Mouse (Mus musculus) lung, adult 18-20 months (tissue): Measurements from ENCODE around the gene Ttc23.
A peak's percentile ranks its signal among the peaks of the same experiment; 100 is the strongest.

Experiments
- DNase-seq, 2 experiments: peaks; one replicate each; pipeline ENCODE4 v3.0.0; 2022; ENCODE audit warnings: mixed read lengths in 2 of 2

Gene Ttc23

DNA sequence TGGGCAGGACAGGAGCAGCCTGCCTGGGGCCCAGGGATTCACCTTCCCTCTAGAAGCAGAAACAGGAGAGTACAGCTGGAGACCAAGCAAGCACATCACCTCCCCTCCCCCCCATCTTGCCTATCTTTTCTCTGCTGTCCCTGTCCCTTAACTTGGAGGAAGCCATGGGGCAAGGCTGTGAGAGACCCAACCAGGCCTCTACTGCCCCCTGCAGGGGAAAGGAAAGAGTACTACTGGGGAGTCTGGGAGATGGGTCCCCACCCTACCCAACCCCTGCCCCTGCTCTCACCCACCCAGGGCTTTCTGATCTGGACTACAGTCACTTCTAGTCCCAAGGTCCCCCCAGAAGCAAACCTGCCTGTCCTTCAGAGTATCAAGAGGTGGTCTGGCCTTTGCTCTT, 53.6 kb downstream of the Ttc23 start:
- DNase-seq, result peak; percentile 55 to 79

DNA sequence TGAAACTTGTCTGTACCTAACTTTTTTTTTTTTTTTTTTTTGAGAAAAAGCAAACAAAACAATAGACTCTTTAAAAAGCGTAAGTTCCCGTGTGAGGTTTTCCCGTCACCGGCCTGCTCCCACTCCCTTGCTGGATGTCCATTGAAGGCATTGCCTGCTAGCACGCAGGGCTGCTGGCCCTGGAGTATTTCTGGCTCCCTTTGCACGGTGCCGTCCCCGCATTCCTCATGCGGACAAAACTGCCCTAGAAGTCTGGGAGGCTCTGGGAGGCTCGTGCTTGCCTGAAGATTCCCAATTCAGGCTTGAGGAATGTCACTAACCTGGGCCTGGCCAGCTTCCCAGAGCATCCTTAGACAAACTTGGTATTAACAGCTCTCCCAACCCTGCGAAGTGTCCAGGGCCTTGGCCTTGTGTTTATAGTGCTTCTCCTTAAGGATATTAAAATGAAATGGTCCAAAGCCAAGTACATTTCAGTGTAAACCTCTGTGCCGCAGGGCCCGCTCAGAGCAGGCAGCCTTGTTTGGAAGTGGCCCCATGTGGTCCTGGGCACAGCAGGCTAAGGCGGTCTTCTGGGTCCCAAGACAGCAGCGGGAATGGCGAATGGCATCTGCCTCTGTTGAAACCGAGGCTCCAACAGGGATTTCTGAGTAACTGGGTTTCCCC, 54.2 kb downstream of the Ttc23 start:
- DNase-seq, result no peak

DNA sequence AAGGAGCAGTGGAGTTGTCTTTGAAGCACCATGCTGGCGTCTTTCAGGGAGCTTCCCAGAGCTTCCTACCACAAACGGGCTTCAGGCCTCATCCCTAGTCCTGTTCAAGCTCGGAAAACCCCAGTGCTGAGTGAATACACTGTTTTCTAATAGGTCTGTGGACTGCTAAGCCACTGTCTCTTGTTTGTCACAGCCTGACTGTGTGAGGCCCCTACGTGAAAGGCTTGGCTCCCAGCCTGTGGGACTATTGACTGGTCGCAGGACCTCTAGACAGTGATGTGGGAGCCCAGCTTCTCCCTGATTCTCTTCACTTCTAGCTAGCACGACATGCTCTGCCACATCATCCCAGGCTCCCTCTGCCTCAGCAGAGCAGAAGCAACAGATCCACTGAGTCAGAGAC, 61.0 kb downstream of the Ttc23 start:
- no peak for DNase-seq

DNA sequence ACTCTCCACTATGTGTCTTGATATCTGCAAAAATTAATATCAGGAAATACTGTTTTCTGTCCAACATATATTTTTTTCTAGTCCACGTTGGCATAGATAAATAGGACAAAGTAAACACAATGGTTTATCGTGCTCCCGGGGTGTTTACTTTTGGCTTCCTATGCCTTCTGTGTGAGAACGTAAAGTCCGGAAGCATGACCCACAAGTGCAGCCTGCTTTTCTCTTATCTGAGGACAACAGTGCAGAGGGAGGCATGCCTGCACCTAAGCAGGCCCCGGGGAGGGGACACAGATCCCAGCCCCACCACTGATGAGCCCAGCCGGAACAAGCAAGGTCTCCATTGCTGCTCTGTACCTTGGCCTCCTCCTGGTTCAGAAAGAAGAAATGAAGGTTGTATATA, 63.0 kb downstream of the Ttc23 start:
- DNase-seq, result peak; percentile 55 to 72

DNA sequence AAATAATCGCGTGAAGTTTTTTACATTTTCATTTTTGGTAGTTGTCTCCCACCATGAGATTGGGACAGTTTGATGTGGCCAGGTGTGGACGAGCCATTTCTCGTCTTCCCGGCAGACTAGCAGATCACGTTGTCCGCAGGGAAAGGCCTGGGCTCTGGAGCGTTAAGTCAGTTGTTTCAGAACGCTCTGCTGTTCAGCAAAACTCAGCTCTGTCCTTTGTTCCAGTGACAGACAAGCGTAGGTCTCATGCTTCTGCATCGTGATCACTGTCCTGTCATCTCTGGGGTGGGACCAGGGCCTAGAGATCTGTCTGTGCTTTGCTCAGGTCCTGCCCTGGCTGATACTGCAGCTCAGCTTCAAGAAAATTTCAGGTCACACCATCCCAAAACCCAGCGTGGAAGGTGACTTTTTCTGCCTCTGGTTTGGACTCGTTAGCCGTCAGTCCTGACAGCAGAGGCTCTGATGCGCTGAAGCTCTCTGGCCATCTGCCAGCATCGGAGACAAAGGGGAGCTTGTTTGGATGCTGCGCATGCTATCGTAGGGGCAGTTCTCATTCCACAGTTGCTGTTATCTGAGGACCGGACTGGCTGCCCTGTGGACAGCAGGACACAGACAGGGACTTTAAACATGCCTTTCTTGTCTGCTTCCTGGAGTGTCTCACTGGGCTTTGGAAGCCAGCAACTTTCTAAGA, 66.8 kb downstream of the Ttc23 start:
- DNase-seq, result peak; percentile 44 to 65

DNA sequence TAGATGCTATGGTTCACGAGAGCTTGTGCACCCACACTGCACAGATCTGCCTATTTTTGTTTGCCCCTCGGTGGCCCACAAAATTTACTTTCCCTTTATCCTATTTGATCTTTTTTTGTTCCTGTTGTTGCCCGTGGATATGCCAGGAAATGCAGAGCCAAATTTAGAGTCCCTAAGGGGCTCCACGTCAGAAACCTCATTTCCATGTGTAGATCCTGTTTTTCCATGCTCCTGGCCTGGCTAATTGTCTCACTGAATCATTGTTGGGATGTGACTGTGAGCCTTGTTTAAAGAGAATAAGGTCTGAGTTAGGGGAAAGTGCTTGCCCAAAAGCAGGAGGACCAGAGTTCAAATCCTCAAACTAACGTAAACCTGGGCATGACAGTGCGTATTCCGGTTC, 68.0 kb downstream of the Ttc23 start:
- DNase-seq, result no peak

DNA sequence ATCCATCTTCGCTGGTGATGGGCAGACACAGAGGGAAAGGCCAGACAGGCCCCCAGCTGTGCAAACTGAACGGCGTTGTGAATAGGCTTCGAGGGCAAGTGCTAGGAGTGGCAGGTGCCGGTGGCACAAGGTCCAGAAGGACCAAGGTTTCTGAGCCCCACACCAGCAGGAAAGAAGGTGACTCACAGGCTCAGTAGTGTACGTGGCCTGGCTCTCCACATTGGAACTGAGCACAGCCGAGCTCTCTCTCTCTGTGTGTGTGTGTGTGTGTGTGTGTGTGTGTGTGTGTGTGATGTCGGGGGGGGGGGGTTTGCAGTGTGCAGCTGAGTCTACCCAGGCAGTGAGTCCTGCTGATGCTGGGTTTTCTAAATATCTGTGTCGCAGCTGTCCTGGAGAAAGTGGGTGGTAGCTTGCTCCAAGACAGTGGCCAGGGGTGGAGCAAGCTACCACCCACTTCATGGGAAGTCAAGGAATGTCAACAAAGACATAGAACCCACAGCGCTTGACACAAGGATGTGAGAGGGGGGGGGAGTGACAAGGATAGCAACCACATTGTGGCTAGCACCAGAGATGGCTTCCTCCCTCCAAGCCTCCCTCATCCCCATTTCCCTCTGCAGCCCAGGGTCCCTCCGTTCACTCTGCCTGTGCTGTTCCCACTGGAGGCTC, 69.1 kb downstream of the Ttc23 start:
- peak in 1 of 2 experiments; percentile 63 for DNase-seq

DNA sequence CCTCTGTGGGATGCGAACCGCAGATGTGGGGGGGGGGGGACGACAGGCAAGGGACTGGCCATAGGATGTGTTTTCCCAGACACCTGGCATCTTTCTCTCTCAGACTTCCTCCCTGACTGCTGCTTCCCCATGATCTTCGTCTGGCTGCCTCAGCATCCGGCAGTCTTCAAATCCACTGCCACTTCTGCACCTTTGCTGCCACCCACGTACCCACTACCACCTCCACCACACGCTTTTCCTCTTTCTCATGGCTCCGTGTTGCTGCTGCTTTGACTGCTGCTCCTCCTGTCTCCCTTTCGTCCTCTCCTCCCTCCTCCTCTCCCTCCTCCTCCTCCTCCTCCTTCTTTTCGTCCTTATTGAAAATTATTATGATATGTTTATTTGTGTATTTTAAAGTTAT, 69.7 kb downstream of the Ttc23 start:
- no peak for DNase-seq

DNA sequence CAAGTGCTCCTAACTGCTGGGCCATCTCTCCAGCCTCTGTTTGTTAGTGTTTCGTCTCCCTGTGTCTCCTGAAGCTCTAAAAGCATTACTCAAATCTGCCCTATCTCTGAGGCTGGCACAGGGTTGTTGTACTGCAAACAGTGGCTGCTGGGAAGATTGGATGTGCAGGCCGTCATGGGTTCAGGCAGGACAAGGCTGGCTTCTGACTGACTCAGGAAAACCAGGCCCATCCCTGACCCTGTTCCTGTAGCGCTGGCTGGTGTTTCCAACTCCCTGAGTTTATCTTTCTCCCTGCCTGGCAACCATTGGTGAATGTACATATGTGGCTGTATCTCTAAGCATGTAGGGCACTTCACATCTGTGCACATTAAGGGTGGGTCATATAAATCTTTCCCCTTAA, 70.3 kb downstream of the Ttc23 start:
- no peak for DNase-seq

DNA sequence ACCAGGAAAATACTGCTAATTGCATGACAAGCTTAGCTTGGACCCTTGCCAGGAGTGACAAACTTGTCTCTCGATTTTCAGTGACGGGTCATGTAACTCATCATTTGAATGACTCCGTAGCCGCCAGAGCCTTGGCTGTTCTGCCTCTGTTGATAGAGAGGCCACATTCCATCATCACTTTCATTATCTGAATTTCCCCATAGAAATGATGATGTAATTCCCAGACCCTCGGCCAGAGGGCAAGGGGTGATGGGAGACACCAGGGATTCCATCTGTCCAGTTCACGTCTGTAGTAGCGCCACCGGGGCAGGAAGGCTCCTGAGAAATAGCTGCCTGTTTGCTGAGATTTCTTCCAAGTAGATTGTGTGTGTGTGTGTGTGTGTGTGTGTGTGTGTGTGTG, 71.6 kb downstream of the Ttc23 start:
- peak in 1 of 2 experiments; percentile 41 for DNase-seq

DNA sequence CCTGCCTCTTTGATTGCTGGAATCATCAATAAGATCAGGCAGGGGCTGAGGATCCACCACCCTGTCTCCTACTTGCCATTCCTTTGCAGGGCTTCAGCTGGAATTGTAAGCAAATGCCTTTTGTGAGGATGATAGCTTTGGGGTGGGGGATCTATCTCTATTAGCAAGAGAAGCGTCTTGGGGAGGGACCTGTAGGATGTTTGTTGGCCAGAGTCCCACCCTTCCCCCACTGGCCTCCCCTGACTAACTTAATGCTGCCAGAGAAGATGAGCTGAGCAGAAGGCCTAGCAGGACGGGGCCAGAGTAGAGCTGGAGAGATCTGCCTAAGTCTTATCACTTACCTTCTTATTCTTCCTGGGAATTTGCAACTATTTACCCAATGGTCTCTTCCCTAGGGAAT, 75.0 kb downstream of the Ttc23 start:
- DNase-seq, result no peak

DNA sequence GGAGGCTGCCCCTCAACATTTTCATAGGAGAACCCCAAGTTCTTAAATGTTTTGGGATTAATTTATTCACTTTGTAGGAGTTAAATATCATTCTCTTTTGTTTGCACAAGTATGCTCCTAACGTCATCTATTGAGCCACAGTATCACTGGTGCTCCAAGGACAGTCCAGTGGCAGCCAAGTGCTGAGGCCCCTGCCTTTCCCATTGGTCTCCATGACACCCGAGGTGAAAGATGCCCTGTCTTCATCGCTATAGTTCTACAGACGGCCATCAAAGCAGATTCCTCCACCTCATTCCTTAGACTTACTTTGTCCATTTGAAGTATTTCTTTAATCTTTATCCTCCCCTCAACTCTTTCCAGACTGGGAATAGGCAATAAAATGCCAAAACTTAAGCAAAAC, 77.3 kb downstream of the Ttc23 start:
- DNase-seq, result no peak

DNA sequence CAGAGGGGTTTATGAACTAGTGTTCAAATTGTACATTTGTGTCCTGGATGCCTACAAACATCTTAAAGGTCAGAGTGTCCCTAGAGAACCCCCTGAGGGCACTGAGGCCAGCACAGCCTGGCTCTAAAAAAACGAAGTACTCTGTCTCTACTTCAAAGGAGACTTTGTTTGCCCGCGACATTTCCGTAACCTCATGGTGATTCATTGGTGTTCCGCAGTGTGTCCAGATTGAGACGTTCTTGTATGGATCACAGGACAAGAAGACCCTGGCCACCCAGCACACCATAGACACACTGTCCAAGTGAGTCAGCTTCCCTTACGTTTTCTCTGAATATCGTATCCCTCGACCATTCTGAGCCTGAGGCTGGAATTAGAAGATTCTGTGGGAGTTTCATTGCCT, 77.8 kb downstream of the Ttc23 start:
- DNase-seq, result no peak

DNA sequence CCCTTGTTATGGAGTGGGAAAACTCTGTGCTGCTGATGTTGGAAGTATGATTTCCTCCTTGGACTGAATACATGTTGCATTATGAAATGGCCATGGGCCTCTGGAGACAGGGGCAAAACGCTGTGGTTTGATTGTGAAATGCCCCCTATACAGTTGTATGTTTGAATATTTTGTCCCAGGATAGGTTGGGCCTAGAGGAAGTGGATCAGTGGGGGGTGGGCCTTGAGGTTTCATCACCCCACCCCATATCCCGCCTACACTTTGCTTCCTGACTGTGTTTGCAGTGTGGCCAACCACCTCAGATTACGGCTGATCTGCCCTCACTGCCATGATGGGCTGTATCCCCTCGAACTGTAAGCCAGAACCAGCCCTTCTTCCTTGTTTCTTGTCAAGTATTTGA, 81.0 kb downstream of the Ttc23 start:
- DNase-seq, result no peak

DNA sequence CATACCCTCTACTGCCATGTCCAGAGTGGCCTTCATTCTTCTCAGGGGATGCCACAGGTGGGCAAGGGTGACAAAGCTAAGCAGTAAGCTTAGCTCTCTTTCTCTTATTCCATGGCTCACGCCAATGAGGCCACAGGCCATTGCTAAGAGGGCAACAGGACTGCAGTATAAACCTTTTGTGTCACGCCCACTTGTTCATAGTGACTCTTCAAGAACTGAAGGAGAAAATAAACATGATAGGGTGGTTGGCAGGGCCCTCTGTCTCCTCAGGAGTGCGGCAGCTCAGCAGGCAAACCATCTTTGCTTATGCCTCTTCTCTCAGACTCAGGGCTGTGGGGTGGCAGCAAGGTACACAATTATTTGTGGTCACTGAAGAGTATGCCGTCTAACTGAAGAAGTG, 81.6 kb downstream of the Ttc23 start:
- DNase-seq, result peak; percentile 52 to 69

DNA sequence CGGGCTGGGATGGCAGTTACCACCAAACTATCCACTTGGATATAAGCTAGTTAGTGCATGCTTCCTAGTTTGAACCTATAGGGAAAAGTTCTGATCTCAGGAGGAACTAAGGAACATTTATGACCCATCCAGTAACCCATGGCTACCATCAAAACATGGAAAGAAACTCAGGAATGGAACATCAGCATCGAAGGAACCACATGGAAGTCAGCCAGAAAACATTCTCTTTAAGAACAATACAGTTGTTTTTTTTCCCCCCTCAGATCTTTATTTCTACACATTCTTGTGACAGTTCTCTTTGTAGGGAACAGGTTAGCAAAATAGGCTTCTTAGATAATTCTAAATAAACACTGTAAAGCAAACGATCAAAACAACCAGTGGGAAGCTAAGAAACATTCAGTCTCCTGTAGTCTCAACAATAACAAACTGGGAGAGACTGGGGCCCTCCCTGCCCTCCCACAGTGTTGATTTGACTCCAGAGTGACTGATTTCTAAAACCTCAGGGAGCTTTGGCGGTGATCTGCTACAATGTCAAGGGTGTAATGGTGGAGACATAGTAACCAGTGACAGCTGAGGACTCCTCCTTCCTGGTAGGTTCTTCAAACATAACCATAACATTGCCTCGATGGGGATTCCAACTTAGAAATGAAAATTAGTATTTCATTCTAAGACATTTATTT, 83.4 kb downstream of the Ttc23 start:
- peak in 1 of 2 experiments; percentile 42 for DNase-seq

DNA sequence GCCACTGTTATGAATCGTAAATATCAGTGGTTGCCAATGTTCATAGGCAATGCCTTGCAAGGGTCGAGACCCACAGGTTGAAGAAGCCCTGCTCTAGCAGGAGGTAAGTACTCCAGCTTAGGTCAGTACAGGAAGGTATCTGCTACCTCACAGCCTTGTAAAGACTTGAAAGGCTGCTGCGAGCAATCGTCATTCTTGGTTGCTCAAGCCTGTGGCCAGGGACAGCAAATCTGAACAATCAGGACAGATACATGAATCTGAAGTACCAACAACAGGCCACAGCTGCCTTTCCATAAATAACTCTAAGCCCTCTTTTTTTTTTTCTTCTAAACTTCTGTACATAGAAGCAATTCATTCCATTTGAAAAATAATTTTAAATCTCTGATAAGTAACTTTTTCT, 85.1 kb downstream of the Ttc23 start:
- no peak for DNase-seq

DNA sequence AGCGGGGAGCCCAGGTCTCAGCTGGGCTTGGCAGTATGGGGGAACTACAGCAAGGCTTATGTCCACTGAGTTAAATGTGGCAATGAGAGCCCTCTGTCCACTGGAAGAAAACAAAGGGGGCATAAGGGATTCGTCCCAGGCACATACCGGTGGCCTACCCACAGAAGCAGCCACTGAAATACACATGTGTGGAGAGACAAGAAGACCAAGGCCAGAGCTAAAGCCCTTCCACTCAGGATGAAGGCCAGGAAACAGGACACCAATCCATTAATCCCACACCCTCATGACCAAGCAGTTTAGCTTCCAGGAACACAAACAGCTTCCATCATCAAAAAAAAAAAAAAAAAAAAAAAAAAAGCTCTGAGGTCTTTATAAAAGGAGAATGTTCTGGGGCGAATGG, 93.2 kb downstream of the Ttc23 start:
- DNase-seq, result no peak

DNA sequence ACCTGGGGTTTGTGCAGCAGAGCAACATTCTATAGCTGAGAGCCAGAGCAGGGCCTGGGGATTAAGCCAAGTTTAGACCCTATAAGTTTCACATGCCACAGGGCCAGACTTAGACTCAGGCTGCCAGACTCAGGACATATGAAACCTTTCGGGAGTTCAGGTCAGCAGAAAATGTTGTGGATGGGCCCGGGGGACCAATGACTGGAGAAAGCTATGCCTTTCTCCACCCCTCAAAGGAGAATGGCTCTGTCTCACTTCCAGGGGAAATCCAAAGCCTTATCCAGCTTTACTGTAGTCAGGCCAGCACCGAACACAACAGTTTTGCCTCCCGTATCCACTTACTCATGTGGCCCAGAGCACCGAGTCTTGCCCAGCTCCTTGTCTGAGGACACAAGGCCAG, 93.6 kb downstream of the Ttc23 start:
- DNase-seq, result no peak

DNA sequence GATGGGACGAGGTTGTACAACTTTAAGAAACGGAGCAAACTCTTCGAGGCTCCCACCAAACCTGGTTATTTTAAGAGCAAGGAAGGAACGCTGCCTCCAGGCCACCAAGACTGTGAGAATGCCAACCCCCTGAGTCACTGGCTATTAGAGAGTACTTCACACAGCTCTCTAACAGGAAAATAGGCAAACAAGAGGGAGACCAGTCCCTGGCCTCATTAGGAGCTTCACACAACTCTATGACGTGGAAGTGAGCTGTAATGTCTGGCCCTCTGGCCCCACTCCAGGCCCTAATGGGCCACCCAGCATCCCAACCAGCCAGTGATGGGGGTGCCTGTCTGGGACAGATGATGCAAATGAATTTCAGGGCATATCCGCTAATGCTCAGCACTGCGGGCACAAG, 94.5 kb downstream of the Ttc23 start:
- peak; percentile 81 to 88 for DNase-seq

DNA sequence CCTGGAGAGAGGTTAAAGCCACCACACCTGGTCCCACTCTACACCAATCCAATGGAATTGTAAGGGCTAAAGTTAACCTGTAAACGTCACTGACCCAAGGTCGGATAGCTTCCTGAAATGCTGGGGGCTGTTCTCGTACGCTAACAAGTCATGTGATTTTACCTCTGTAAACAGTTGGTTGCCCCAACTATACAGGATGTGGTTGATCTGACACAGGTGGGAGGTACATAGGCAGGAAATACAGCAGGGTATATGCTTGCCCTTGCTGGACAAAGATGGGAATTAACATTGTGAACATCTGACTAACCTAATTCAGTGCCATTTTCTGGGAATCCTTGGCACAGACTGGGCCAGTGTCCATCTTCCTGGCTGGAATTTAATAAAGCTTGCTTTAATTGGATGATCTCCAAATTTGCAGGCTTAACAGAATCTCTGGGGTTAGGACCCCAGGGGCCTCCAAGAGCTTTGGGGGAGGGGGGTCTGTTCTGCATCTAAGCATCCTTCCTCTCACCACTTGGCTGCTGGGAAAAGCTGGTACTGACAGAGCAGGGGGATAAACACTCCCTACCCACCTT, 100.6 kb downstream of the Ttc23 start:
- no peak for DNase-seq

DNA sequence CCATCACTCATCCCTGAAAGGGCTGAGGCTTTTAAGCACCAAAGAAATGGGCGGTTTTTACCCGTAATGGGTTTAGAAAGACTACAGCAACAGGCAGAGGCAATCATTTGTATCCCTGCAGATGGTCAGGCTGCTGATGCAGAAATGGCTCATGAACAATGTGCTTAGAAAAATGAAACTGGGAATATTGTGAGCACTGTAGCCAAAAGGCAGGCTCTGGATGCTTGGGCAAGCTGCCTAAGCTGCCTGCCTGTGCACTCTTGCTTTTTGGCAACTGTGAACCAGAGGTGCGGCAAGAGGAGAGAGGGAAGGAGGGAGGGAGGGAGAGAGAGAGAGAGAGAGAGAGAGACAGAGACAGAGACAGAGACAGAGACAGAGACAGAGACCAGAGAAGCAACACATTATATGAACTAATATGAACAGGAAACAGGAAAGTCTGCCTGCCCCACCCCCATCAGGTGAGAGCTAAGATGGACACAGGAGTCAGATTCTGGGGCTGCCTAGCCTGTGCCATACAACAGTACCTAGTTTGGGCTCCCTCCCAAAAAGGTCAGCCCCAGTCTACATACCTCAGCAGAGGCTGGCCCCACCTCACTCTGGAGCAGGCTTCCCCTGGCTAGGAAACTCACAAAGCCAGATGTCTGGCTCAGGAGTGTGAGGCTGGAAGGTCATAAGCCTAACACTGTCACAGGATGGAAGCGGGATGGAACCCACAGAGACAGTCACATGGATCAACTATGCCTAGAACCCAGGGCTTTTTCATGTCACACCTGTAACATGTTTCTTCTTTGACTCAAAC, 102.4 kb downstream of the Ttc23 start:
- DNase-seq, result no peak
